In genomic region chr5:150490821-150491220, GRCm38 (mm10) we compare ENCODE assay signal across 1 mouse cellular context.
TF ChIP-seq lines count a peak whose summit lies in the region.

No protein-coding gene starts in this region.

TF ChIP-seq in CH12.LX, 34 proteins besides CTCF, POLR2A, EP300 and RAD21 (continued from another document):
- no peak for TF ChIP-seq ZKSCAN1 (IDR thresholded peaks at IDR 0.05; ENCODE audit: borderline replicate concordance, low read depth, low read length)
- TF ChIP-seq PAX5 (IDR thresholded peaks at IDR 0.05; ENCODE audit: low read length): no peak
- no peak for TF ChIP-seq NELFE (IDR thresholded peaks at IDR 0.05; ENCODE audit: low read depth, low read length)
- no peak for TF ChIP-seq MAX (IDR thresholded peaks at IDR 0.05; ENCODE audit: low read length)
